Mouse (Mus musculus): ENCODE data around the gene Bloc1s1. TPM values are rescaled to one million over a fixed set of nuclear protein-coding genes. Genes with fewer than 3 reads are reported as not detected.

Bloc1s1 gene
- polyA plus RNA-seq, 1 experiment = 269 TPM

DNA sequence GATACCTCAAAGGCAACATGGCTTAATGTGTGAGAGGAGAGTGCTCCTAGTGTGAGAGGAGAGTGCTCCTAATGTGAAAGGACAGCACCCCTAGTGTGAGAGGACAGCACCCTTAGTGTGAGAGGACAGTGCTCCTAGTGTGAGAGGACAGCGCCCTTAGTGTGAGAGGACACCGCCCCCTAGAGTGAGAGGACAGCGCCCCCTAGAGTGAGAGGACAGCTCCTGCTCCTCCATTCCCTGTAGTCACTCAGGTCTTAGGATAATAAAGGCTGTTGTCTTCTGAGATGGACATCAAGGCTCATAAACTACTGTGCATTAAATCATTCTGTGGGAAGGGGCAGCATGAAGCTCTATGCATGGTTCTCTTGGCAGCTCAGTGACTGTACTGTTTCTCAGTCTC, 21.8 kb upstream of the Bloc1s1 start:
- TF ChIP-seq POLR2A (IDR thresholded peaks at IDR 0.05; ENCODE audit: borderline replicate concordance, extremely low read depth, insufficient read depth, insufficient read length, poor library complexity, severe bottlenecking) = no peak
- TF ChIP-seq CTCF (IDR thresholded peaks at IDR 0.05; ENCODE audit: borderline replicate concordance, extremely low read depth, insufficient read depth, insufficient read length) = peak; percentile 26; the same call in 1 of the 2 replicates
- DNase-seq (ENCODE audit: low read depth) = no peak

DNA sequence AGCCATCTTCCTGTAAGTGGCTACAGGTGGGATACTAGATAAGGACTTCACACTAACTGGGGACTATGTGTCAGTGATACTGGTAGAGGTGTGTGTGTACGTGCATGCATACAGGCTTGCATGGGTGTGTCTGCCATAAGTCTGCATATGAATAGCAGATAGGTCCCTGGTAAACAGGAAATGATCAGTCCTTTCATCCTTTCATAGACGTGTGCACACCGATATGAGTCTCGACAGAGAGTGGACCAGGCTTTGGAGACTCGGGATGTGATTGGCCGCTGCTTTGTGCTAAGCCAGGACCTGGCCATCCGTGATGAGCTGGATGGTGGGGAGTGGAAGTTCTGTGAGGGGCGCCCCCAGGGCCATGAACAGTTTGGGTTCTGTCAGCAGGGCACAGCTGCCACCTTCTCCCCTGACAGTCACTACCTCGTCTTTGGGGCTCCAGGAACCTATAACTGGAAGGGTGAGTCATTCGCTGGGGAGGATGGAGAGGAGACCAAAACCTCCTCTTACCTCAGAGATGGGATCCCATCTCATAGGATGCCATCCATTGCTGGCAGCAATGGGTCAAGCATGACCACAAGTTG, 16.7 kb upstream of the Bloc1s1 start:
- TF ChIP-seq CTCF (IDR thresholded peaks at IDR 0.05; ENCODE audit: borderline replicate concordance, extremely low read depth, insufficient read depth, insufficient read length) (no peak), POLR2A (IDR thresholded peaks at IDR 0.05; ENCODE audit: borderline replicate concordance, extremely low read depth, insufficient read depth, insufficient read length, poor library complexity, severe bottlenecking) (no peak)
- no peak for DNase-seq (ENCODE audit: low read depth)

DNA sequence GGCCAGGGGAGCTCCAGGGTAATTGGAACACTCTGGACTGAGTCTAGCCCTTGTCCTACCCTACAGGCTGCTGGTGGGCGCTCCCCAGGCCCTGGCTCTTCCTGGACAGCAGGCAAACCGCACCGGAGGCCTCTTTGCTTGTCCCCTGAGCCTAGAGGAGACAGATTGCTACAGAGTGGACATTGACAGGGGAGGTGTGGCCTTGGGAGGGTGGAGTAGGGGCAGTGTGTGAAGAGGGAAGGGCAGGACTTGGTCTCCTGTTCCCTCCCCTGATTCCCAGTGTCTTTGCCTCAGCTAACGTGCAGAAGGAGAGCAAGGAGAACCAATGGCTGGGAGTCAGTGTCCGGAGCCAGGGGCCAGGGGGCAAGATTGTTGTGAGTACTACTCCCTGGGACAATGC, 15.1 kb upstream of the Bloc1s1 start:
- no peak for DNase-seq (ENCODE audit: low read depth)
- TF ChIP-seq POLR2A (IDR thresholded peaks at IDR 0.05; ENCODE audit: borderline replicate concordance, extremely low read depth, insufficient read depth, insufficient read length, poor library complexity, severe bottlenecking) (no peak), CTCF (IDR thresholded peaks at IDR 0.05; ENCODE audit: borderline replicate concordance, extremely low read depth, insufficient read depth, insufficient read length) (no peak)

- TF ChIP-seq POLR2A (IDR thresholded peaks at IDR 0.05; ENCODE audit: borderline replicate concordance, extremely low read depth, insufficient read depth, insufficient read length, poor library complexity, severe bottlenecking) (no peak), CTCF (IDR thresholded peaks at IDR 0.05; ENCODE audit: borderline replicate concordance, extremely low read depth, insufficient read depth, insufficient read length) (no peak)
- DNase-seq (ENCODE audit: low read depth) = peak; percentile 46
Observed at GRCm38 (mm10) chr10:128938457-128938856, 14.6 kb upstream of the Bloc1s1 start.

- TF ChIP-seq CTCF (IDR thresholded peaks at IDR 0.05; ENCODE audit: borderline replicate concordance, extremely low read depth, insufficient read depth, insufficient read length) = no peak
Observed at GRCm38 (mm10) chr10:128937756-128938390, 14.0 kb upstream of the Bloc1s1 start.

GRCm38 (mm10) chr10:128935826-128936440, 12.1 kb upstream of the Bloc1s1 start:
- TF ChIP-seq POLR2A (IDR thresholded peaks at IDR 0.05; ENCODE audit: borderline replicate concordance, extremely low read depth, insufficient read depth, insufficient read length, poor library complexity, severe bottlenecking) (no peak), CTCF (IDR thresholded peaks at IDR 0.05; ENCODE audit: borderline replicate concordance, extremely low read depth, insufficient read depth, insufficient read length) (no peak)
- DNase-seq (ENCODE audit: low read depth) = no peak

More at GRCm38 (mm10) chr10:128937756-128938390, 14.0 kb upstream of the Bloc1s1 start:
- DNase-seq (ENCODE audit: low read depth) = no peak

DNA sequence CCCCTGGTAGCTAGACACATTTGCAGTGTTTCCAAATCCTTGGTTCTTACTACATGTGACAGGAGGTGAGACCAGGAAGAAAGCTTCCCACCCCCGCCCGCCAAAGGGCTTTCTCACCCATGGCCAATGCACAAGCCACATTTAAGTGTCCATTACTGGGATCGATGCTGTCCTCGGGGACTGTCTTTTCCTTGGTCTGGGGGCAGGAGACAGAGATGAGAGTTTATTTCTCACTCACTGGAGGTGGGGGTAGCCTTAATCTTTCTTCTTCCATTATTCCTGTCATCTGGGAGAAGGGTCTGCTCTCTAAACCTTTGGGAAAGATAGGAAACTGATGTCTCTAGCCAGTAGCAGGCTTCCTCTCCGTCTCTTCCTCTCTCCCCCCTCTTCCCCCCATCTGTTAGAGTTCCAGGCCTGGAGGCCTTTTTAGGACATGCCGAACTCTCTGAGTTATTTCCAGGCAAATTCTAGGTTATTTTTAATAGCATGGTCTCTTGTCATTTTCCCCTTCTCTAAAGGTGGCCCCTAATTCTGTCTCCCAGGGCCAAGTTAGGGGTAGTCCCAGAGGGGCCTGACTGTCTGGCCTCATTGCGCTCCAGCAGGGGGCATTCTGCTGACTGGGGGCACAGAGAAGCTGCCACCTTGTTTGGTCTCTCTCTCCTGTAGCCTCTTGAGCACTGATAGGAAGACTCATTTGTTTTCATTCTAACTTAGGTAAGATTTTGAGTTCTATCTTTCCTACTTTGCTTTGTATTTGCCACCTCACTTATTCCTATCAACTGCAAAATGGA, 11.4 kb upstream of the Bloc1s1 start:
- TF ChIP-seq POLR2A (IDR thresholded peaks at IDR 0.05; ENCODE audit: borderline replicate concordance, extremely low read depth, insufficient read depth, insufficient read length, poor library complexity, severe bottlenecking) (no peak), CTCF (IDR thresholded peaks at IDR 0.05; ENCODE audit: borderline replicate concordance, extremely low read depth, insufficient read depth, insufficient read length) (no peak)
- no peak for DNase-seq (ENCODE audit: low read depth)

DNA sequence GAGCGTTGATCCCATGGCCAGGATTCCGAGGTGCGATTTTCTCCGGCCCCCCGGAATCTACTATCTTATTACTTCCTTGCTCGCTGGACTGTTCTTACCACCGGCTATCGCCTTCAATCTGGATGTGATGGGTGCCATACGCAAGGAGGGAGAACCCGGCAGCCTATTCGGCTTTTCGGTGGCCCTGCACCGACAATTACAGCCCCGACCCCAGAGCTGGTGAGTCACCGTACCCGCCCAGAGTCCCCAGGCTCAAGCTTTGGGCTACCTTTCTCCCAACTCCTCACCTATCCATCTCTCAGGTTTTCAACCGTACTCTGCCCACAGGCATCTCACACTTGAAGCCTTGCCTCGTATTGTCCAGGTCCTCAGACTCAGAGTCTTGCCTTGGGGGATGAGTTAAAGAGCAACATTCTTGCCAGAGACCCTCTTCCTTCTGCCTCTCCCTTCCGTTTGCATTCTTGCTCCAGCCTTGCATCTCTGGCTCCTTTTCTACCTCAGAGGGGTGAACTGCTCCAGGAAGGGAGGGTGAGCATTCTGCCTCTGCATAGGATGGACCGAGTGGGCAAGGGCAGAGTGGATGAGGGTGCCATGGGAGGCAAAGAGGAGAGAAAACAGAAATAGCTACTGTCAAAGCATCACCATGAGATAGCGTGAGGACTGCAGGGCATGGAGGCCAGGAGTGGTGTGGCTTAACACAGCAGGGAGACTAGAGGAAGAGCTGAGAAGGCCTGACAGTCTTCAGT, 10.3 kb upstream of the Bloc1s1 start:
- TF ChIP-seq CTCF (IDR thresholded peaks at IDR 0.05; ENCODE audit: borderline replicate concordance, extremely low read depth, insufficient read depth, insufficient read length) (no peak), POLR2A (IDR thresholded peaks at IDR 0.05; ENCODE audit: borderline replicate concordance, extremely low read depth, insufficient read depth, insufficient read length, poor library complexity, severe bottlenecking) (no peak)
- no peak for DNase-seq (ENCODE audit: low read depth)

DNA sequence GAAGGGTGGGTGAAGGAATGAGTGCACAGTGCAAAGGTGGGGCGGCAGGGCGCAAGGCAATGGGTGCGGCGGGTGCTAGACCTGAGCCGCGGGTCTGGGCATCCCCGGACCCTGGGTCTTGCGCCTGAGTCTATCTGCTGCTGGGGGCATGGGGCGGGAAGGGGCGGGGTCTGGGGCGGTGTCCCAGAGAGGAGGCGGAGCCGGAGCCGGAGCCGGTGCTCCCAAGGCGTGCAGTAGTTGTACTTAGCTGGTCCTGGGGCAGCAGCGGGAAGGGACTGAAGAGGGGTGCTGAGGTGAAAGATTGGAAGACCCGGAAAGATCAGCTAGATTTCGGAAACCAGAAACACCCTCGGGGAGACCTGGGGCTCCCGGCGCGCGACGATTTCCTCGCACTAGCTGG, 9.7 kb upstream of the Bloc1s1 start, which contains the start of gene Itga7:
Itga7 (plus strand) TSS at position 245 of the 400 bp plus-strand sequence.
- TF ChIP-seq POLR2A (IDR thresholded peaks at IDR 0.05; ENCODE audit: borderline replicate concordance, extremely low read depth, insufficient read depth, insufficient read length, poor library complexity, severe bottlenecking) = no peak
- no peak for TF ChIP-seq CTCF (IDR thresholded peaks at IDR 0.05; ENCODE audit: borderline replicate concordance, extremely low read depth, insufficient read depth, insufficient read length)
- peak; percentile 59 for DNase-seq (ENCODE audit: low read depth)

DNA sequence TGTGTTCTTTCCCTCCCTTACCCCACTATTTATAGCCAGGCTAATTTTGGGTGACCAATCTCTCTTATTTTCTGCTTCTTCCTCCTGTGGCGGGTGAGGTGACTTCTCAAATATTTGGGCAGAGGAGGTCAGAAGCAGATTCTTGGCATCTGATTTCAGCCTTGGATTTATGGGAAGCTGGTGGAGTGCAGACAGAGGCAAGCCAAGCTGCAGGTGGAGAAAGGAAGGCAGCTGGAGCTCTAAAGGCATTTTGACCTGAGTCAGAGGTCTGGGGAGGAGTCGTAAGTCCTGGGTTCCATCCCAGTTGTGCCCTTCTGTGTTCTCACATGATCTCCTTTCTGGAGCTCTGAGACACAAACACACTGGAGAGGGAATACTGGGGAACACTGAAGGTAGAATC, 7.6 kb upstream of the Bloc1s1 start:
- no peak for TF ChIP-seq CTCF (IDR thresholded peaks at IDR 0.05; ENCODE audit: borderline replicate concordance, extremely low read depth, insufficient read depth, insufficient read length)
- no peak for TF ChIP-seq POLR2A (IDR thresholded peaks at IDR 0.05; ENCODE audit: borderline replicate concordance, extremely low read depth, insufficient read depth, insufficient read length, poor library complexity, severe bottlenecking)
- DNase-seq (ENCODE audit: low read depth) = no peak

Measured in brain, embryonic 14.5 days (tissue).